Mouse (Mus musculus) hindbrain, embryonic 13.5 days (tissue): Measurements from ENCODE around the gene Fgfrl1. TPM values are rescaled to one million over a fixed set of nuclear protein-coding genes. Genes with fewer than 3 reads are reported as not detected.

ENCODE experiments used
- ATAC-seq: fragments of 200-750 bp; cut with Nextera tagmentation; 2 replicates; pipeline ENCODE4 v1.8.0; 2017; ENCODE audit warnings: moderate TSS enrichment; ENCODE audit not compliant: low FRiP score
- H3K27ac ChIP-seq: fragments of 300-500 bp; sonication (generic); 2 replicates; pipeline ENCODE4 v1.5.1; 2015; ENCODE audit warnings: inconsistent platforms, mild to moderate bottlenecking, moderate library complexity
- H3K27me3 ChIP-seq: fragments of 300-500 bp; sonication (generic); 2 replicates; pipeline ENCODE4 v1.6.1; 2015; ENCODE audit warnings: mild to moderate bottlenecking, inconsistent platforms
- H3K36me3 ChIP-seq: fragments of 300-500 bp; sonication (generic); 2 replicates; pipeline ENCODE4 v1.6.1; 2015; ENCODE audit warnings: mild to moderate bottlenecking, inconsistent platforms
- H3K4me1 ChIP-seq: fragments of 300-500 bp; sonication (generic); replicated peaks from 2 replicates; pipeline ENCODE4 v1.6.1; 2015; ENCODE audit warnings: inconsistent platforms
- H3K4me2 ChIP-seq: fragments of 300-500 bp; sonication (generic); 2 replicates; pipeline ENCODE4 v1.6.1; 2015; ENCODE audit warnings: inconsistent platforms, mild to moderate bottlenecking, moderate library complexity
- H3K4me3 ChIP-seq: fragments of 300-500 bp; sonication (generic); 2 replicates; pipeline ENCODE4 v1.5.1; 2015; ENCODE audit warnings: mild to moderate bottlenecking, inconsistent platforms
- H3K9ac ChIP-seq: fragments of 300-500 bp; sonication (generic); 2 replicates; pipeline ENCODE4 v1.6.1; 2015; ENCODE audit warnings: mild to moderate bottlenecking, inconsistent platforms
- H3K9me3 ChIP-seq: fragments of 300-500 bp; sonication (generic); 2 replicates; pipeline ENCODE4 v1.6.1; 2016; ENCODE audit warnings: inconsistent platforms
- WGBS: fragments of 180-500 bp; shearing (Covaris S2); methylation state at CpG from one replicate; pipeline ENCODE4 v1.1.7; 2015; 5-methylcytosine and 5-hydroxymethylcytosine counted together
- polyA plus RNA-seq: library from polyadenylated mRNA; unstranded; fragments of >200 nt; fragmentation: Nextera tagmentation; extraction: Ambion mirVana; gene quantifications from 2 replicates; pipeline ENCODE4 v1.2.1, GENCODE M21; 2015

Fgfrl1 gene
- polyA plus RNA-seq, 1 experiment from 2014 or later: 4.7 TPM

- ATAC-seq: no peak
- no peak overlapping the region for H3K9ac ChIP-seq
- 63% methylated on average over 5 of the region's 5 CpGs for WGBS
Observed at GRCm38 (mm10) chr5:108689091-108689490, 3.1 kb upstream of the Fgfrl1 start.

DNA sequence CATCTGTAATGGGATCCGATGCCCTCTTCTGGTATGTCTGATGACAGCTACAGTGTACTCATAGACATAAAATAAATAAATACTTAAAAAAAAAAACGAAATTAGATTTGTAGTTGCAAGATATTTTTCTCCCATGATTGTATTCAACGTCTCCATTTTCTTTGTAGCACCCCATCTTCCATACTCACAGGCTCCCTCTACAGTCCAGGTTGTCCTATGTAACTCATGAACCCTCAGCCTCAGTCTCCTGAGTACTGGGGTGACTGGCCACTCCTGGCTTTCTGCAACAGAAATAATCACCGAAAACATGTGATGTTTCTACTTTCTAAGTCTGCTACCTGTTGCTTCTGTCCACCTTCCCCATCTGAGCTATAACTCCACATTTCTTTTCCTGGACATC, 1.0 kb upstream of the Fgfrl1 start:
- peaks cover 38% of the 10 kb centered on the region for H3K27me3 ChIP-seq
- no peak for ATAC-seq
- no peaks in the 10 kb centered on the region for H3K36me3 ChIP-seq
- no peak overlapping the region for H3K4me2 ChIP-seq
- H3K27ac ChIP-seq: no peak overlapping the region
- no peak overlapping the region for H3K9ac ChIP-seq
- H3K4me1 ChIP-seq: peaks cover 26% of the 10 kb centered on the region
- H3K9me3 ChIP-seq: no peaks in the 10 kb centered on the region
- H3K4me3 ChIP-seq: no peak overlapping the region
- 78% methylated on average over 4 of the region's 4 CpGs for WGBS

More at GRCm38 (mm10) chr5:108689091-108689490, 3.1 kb upstream of the Fgfrl1 start:
- Histone ChIP-seq H3K36me3 (no peaks in the 10 kb centered on the region), H3K4me1 (0 out of 2 replicates have a peak, but pooled peaks cover 9% of the 10 kb centered on the region), H3K4me2 (no peak overlapping the region), H3K4me3 (no peak overlapping the region), H3K9me3 (no peaks in the 10 kb centered on the region), H3K27ac (no peak overlapping the region), H3K27me3 (peaks cover 24% of the 10 kb centered on the region)

DNA sequence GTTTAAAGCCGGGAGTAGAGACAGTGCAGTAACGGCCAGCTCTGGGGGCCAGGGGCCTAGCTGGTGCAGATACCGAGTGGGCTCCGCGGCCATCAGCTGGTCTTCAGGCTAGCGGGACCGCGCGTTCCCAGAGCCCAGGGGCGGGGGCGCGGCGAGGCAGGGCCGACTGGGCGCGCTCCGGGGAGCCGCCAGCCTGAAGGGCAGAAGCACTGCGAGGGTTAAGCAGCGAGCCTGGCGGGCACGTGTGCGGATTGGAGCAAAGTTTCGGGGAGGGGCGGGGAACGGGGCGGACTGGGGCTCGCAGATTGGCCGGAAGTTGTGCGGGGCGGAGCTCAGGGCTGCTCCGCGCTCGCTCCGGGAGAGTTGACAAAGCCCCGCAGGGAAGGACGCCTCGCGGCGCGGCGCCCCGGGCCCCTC, 1.7 kb downstream of the Fgfrl1 start:
- H3K27me3 ChIP-seq: peaks cover 38% of the 10 kb centered on the region
- no peaks in the 10 kb centered on the region for H3K36me3 ChIP-seq
- peak overlapping the region; percentile 73 for H3K9ac ChIP-seq
- H3K9me3 ChIP-seq: no peaks in the 10 kb centered on the region
- WGBS: under 1% methylated on average over 42 of the region's 43 CpGs
- H3K4me1 ChIP-seq: peaks cover 44% of the 10 kb centered on the region
- H3K27ac ChIP-seq: no peak overlapping the region
- peak overlapping the region; percentile 76 for H3K4me3 ChIP-seq
- H3K4me2 ChIP-seq: peak overlapping the region; percentile 93
- peak; percentile 93 for ATAC-seq

- peaks cover 38% of the 10 kb centered on the region for H3K27me3 ChIP-seq
- ATAC-seq: peak; percentile 41
- H3K9me3 ChIP-seq: no peaks in the 10 kb centered on the region
- WGBS: under 1% methylated on average over 78 of the region's 99 CpGs
- H3K36me3 ChIP-seq: no peaks in the 10 kb centered on the region
- no peak overlapping the region for H3K27ac ChIP-seq
- H3K4me2 ChIP-seq: peak overlapping the region; percentile 93
- peak overlapping the region; percentile 76 for H3K4me3 ChIP-seq
- peak overlapping the region; percentile 73 for H3K9ac ChIP-seq
- H3K4me1 ChIP-seq: peaks cover 44% of the 10 kb centered on the region
Observed at GRCm38 (mm10) chr5:108694352-108695261, 2.4 kb downstream of the Fgfrl1 start.

DNA sequence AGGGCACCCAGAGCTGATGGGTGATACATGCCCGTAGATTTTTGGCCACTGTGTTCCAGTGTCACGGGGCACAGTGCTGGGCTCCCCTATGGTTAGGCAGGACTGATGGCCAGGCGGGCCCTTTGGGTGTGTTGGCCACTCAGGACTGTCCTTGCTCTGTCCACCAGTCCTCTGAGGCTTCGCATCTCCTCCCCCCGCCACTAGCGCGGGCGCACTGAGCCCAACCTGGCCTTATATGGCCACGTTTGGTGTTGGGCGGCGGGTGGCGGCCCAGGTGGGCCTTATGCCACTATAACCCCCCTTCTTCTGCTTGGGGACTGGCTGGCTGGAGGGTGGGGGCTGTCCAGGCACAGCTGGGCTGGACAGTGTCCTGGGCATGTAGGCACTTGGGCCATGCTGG, 3.7 kb downstream of the Fgfrl1 start:
- Histone ChIP-seq H3K36me3 (no peaks in the 10 kb centered on the region), H3K27me3 (peaks cover 38% of the 10 kb centered on the region), H3K4me1 (peaks cover 47% of the 10 kb centered on the region), H3K4me3 (no peak overlapping the region), H3K27ac (no peak overlapping the region), H3K9me3 (no peaks in the 10 kb centered on the region), H3K9ac (no peak overlapping the region), H3K4me2 (peak overlapping the region; percentile 93; the same call in 1 of the 2 replicates)
- ATAC-seq: no peak
- WGBS: 94% methylated on average over 12 of the region's 12 CpGs

GRCm38 (mm10) chr5:108696542-108696941, 4.4 kb downstream of the Fgfrl1 start:
- peaks cover 34% of the 10 kb centered on the region for H3K27me3 ChIP-seq
- peaks cover 48% of the 10 kb centered on the region for H3K4me1 ChIP-seq
- no peak overlapping the region for H3K4me2 ChIP-seq
- no peak overlapping the region for H3K4me3 ChIP-seq
- H3K36me3 ChIP-seq: no peaks in the 10 kb centered on the region
- 82% methylated on average over 3 of the region's 3 CpGs for WGBS
- no peak overlapping the region for H3K27ac ChIP-seq
- H3K9me3 ChIP-seq: no peaks in the 10 kb centered on the region
- no peak for ATAC-seq
- H3K9ac ChIP-seq: no peak overlapping the region

- Histone ChIP-seq H3K9me3 (no peaks in the 10 kb centered on the region), H3K27ac (peak overlapping the region; percentile 71), H3K4me2 (no peak overlapping the region), H3K4me3 (no peak overlapping the region), H3K36me3 (no peaks in the 10 kb centered on the region), H3K27me3 (peaks cover 26% of the 10 kb centered on the region), H3K4me1 (peaks cover 45% of the 10 kb centered on the region), H3K9ac (peak overlapping the region; percentile 31; the same call in 1 of the 2 replicates)
- WGBS: 8% methylated on average over 4 of the region's 4 CpGs
- ATAC-seq: peak; percentile 26
Observed at GRCm38 (mm10) chr5:108697341-108697753, 5.2 kb downstream of the Fgfrl1 start.

- no peak for ATAC-seq
- WGBS: 57% methylated on average over 3 of the region's 3 CpGs
- Histone ChIP-seq H3K4me1 (peaks cover 30% of the 10 kb centered on the region), H3K4me3 (no peak overlapping the region), H3K36me3 (0 out of 2 replicates have a peak, but pooled peaks cover 1% of the 10 kb centered on the region), H3K4me2 (no peak overlapping the region), H3K9ac (no peak overlapping the region), H3K27ac (no peak overlapping the region), H3K9me3 (no peaks in the 10 kb centered on the region), H3K27me3 (0 out of 2 replicates have a peak, but pooled peaks cover 3% of the 10 kb centered on the region)
Observed at GRCm38 (mm10) chr5:108700346-108700745, 8.2 kb downstream of the Fgfrl1 start.

- no peaks in the 10 kb centered on the region for H3K27me3 ChIP-seq
- no peak overlapping the region for H3K27ac ChIP-seq
- H3K4me2 ChIP-seq: no peak overlapping the region
- H3K36me3 ChIP-seq: peaks cover 12% of the 10 kb centered on the region; the same call in 1 of the 2 replicates
- H3K4me1 ChIP-seq: peaks cover 21% of the 10 kb centered on the region
- ATAC-seq: no peak
- WGBS: 67% methylated on average over 10 of the region's 10 CpGs
- no peaks in the 10 kb centered on the region for H3K9me3 ChIP-seq
- H3K9ac ChIP-seq: no peak overlapping the region
- H3K4me3 ChIP-seq: no peak overlapping the region
Observed at GRCm38 (mm10) chr5:108701341-108702021, 9.3 kb downstream of the Fgfrl1 start.

- Histone ChIP-seq H3K4me3 (no peak overlapping the region), H3K27me3 (no peaks in the 10 kb centered on the region), H3K4me1 (peaks cover 5% of the 10 kb centered on the region; the same call in 1 of the 2 replicates), H3K9me3 (no peaks in the 10 kb centered on the region), H3K27ac (no peak overlapping the region), H3K9ac (0 out of 2 replicates have a peak overlapping the region, but pooled peaks have one; percentile 13), H3K36me3 (peaks cover 13% of the 10 kb centered on the region; the same call in 1 of the 2 replicates), H3K4me2 (no peak overlapping the region)
- 0 out of 2 replicates have a peak, but pooled peaks have one; percentile 12 for ATAC-seq
- 87% methylated on average over 12 of the region's 12 CpGs for WGBS
Observed at GRCm38 (mm10) chr5:108703754-108704626, 11.8 kb downstream of the Fgfrl1 start.

DNA sequence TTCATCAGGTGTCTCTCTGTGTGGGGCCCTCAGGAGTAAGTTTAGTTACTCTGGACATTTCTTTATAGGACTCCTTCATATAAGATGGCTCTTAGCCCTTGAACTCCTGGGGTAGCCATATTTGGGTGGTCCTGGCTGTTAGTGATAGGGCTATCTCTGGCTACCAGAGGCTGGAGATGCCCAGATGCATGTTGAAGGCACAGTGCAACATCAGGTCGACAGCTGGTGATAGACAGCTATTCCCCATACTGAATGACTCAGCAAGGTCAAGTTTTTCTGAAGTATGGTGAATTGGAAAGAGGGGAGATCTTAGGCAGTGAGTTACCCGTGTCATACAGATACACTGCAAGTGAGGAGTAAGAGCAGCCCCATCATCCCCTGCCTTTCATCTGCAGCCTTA, 15.6 kb downstream of the Fgfrl1 start:
- H3K27ac ChIP-seq: no peak overlapping the region
- H3K36me3 ChIP-seq: peaks cover 13% of the 10 kb centered on the region; the same call in 1 of the 2 replicates
- H3K9me3 ChIP-seq: no peaks in the 10 kb centered on the region
- WGBS: 82% methylated on average over 2 of the region's 2 CpGs
- no peak overlapping the region for H3K9ac ChIP-seq
- no peaks in the 10 kb centered on the region for H3K27me3 ChIP-seq
- H3K4me2 ChIP-seq: no peak overlapping the region
- H3K4me3 ChIP-seq: no peak overlapping the region
- ATAC-seq: no peak
- H3K4me1 ChIP-seq: no peaks in the 10 kb centered on the region
